Mouse (Mus musculus): Measurements from ENCODE around the gene Sipa1l3. TPM values are rescaled to one million over a fixed set of nuclear protein-coding genes. Genes with fewer than 3 reads are reported as not detected.

The Sipa1l3 gene
- polyA plus RNA-seq, 1 experiment from 2014 or later: 21.5 TPM

DNA sequence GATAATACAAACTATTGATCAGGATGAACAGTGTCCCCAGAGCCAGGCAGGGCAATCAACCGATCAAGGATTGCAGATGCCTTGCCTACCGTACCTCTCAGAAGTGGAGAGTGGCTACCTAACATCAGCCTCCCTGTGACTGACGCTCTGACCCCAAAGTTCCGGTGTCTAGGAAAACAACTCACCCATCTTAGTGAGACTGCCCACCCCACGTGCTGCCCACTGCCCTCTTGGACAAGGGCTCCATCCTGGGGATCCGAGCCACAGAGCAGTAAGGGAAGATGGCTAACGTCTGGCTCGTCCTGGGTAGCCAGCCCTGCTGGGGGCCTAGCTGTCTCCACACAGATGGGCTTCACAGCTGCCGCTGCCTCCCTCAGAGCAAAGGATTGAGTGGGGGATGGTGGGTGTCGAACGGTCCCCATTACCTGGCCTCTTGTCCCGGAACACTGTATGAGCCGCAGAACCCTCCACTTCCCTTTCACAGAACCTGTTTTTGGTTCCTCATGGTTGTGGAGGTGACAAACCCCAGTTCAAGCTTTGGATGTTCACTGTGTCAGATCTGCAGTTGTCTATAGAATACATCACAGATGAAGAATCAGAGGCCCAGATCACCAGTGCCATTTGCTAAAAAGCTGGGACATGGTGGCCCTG, 224.2 kb downstream of the Sipa1l3 start:
- no peak for ATAC-seq (ENCODE audit: insufficient number of reproducible peaks, insufficient read depth, low FRiP score, low TSS enrichment, low read depth)
- H3K4me3 ChIP-seq: no peak overlapping the region
- peaks cover 43% of the 10 kb centered on the region for H3K4me1 ChIP-seq
- no peak overlapping the region for H3K4me2 ChIP-seq
- no peaks in the 10 kb centered on the region for H3K9me3 ChIP-seq
- no peaks in the 10 kb centered on the region for H3K36me3 ChIP-seq
- H3K9ac ChIP-seq: no peak overlapping the region
- H3K27ac ChIP-seq: no peak overlapping the region
- H3K27me3 ChIP-seq: no peaks in the 10 kb centered on the region
- WGBS: 68% methylated on average over 13 of the region's 13 CpGs

DNA sequence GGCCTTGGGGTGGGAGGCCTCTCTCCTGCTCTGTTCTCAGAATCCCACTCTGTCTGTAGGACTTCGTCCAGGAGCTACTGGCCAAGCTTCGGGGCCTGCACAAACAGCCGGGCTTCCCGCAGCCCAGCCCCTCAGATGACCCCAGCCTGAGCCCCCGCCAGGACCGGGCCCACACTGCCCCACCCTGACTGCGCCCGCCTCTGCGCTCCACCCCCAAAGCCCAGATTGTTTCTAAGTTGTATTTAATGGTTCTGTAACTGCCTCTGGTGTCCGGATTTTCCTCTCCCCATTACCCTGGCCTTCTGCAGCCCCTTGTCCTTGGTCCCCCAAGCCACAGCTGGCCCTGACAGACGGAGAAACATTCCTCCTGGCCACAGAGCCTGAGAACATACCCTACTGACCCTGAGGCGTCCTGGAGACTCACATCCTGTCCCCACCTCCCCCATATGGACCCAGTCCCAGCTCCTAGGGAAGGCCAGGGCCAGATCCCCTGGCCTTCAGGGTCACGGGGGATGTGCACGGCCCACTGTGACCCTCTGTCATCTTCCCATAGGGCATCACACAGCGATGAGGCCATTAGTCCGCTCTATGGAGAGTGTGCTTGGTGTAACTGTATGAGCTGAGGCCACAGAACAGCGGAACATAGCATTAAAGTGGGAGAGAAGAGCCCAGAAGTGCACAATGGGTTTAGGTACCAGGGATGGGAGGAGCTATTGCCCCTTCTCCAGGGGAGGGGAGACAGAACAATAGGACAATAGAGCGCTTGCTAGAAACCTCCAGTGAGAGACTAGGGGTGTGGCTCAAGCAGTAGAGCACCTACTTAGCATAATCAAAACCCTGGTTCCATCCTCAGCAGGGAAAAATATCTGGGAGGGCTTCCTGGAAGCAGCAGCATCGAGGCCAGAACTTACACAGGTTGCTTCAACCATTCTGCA, 225.0 kb downstream of the Sipa1l3 start:
- 37% methylated on average over 19 of the region's 19 CpGs for WGBS
- H3K9ac ChIP-seq: 0 out of 2 replicates have a peak overlapping the region, but pooled peaks have one; percentile 12
- ATAC-seq (ENCODE audit: insufficient number of reproducible peaks, insufficient read depth, low FRiP score, low TSS enrichment, low read depth): no peak

DNA sequence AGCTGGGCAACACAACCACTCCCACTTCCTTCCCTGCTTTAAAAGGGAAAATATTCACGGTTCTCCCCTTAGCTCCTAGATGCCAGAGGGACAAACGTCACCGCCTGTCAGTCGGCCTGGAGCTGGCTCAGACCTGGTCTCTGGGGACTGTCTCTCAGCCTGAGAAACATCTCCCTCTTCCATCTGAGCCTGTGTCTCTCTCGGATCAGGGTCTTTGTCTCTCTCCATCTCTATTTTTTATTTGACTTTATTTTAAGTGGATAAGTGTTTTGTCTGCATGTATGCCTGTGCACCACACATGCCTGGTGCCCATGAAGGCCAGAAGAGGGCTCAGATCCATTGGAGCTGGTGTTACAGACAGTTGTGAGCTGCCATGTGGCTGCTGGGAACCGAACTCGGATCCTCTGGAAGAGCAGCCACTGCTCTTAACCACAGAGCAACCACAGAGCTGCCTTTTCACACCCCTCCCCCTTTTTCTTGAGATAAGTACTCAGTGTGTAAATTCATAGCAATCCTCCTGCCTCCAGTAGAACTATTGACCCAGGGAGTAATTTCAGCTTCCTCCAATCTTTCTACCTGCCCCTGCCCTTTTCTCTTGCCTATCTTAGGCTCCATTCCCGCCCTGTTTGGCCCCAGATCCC, 225.9 kb downstream of the Sipa1l3 start:
- H3K4me3 ChIP-seq: no peak overlapping the region

More for the DNA sequence above, 225.0 kb downstream of the Sipa1l3 start:
- no peaks in the 10 kb centered on the region for H3K9me3 ChIP-seq
- H3K4me3 ChIP-seq: no peak overlapping the region
- no peak overlapping the region; the same call in 1 of the 2 replicates for H3K4me2 ChIP-seq
- H3K36me3 ChIP-seq: no peaks in the 10 kb centered on the region
- H3K4me1 ChIP-seq: peaks cover 50% of the 10 kb centered on the region
- H3K27me3 ChIP-seq: no peaks in the 10 kb centered on the region
- peak overlapping the region; percentile 22; the same call in 1 of the 2 replicates for H3K27ac ChIP-seq

DNA sequence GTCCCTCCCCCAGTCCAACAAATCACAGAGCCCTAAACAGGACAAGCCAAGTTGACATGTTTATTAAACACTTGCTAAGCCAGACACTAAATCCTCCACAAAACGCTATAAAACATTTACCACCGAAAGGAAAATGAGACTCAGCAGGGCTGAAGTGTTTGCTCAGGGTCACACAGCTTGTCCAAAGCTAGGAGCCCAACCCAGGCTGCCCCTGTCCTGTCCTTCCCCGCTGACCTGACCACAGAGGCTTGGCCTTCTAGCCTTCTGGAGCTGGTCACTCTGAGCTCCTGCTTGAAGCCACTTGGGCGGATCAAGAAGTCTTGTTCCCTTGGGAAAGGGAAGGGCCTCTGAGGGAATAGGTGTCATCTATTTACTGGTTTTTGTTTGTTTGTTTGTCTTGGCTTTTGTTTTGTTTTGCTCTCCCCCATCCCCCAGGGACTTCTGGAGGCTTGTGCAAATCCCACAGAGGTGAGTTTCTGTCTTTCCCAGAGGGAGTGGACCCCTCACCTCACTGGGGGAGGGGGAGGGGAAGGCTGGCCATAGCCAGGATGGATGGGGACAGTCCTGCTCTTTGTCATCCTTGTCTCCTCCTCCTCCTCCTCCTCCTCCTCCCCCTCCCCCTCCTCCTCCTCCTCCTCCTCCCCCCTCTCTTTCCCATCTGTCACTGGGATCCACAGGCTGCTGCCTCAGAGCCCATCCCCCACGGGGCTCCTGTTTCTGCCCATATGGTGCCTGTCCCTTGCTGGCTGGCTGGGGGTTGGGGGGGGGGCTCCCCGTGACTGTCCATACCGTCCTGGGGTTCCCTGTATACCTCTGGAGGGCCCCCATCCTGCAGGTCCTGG, 226.6 kb downstream of the Sipa1l3 start:
- no peaks in the 10 kb centered on the region for H3K9me3 ChIP-seq
- no peak overlapping the region for H3K9ac ChIP-seq
- no peak overlapping the region for H3K4me2 ChIP-seq
- H3K27ac ChIP-seq: peak overlapping the region; percentile 44
- ATAC-seq (ENCODE audit: insufficient number of reproducible peaks, insufficient read depth, low FRiP score, low TSS enrichment, low read depth): no peak
- no peak overlapping the region for H3K4me3 ChIP-seq
- 33% methylated on average over 6 of the region's 7 CpGs for WGBS
- H3K27me3 ChIP-seq: no peaks in the 10 kb centered on the region; the same call in 1 of the 2 replicates
- H3K36me3 ChIP-seq: no peaks in the 10 kb centered on the region
- peaks cover 50% of the 10 kb centered on the region for H3K4me1 ChIP-seq

More for the DNA sequence above, 225.9 kb downstream of the Sipa1l3 start:
- Histone ChIP-seq H3K27me3 (no peaks in the 10 kb centered on the region), H3K9me3 (no peaks in the 10 kb centered on the region), H3K4me2 (no peak overlapping the region), H3K36me3 (no peaks in the 10 kb centered on the region), H3K9ac (0 out of 2 replicates have a peak overlapping the region, but pooled peaks have one; percentile 12), H3K27ac (peak overlapping the region; percentile 44), H3K4me1 (peaks cover 50% of the 10 kb centered on the region)
- no peak for ATAC-seq (ENCODE audit: insufficient number of reproducible peaks, insufficient read depth, low FRiP score, low TSS enrichment, low read depth)
- WGBS: 28% methylated on average over 8 of the region's 8 CpGs

DNA sequence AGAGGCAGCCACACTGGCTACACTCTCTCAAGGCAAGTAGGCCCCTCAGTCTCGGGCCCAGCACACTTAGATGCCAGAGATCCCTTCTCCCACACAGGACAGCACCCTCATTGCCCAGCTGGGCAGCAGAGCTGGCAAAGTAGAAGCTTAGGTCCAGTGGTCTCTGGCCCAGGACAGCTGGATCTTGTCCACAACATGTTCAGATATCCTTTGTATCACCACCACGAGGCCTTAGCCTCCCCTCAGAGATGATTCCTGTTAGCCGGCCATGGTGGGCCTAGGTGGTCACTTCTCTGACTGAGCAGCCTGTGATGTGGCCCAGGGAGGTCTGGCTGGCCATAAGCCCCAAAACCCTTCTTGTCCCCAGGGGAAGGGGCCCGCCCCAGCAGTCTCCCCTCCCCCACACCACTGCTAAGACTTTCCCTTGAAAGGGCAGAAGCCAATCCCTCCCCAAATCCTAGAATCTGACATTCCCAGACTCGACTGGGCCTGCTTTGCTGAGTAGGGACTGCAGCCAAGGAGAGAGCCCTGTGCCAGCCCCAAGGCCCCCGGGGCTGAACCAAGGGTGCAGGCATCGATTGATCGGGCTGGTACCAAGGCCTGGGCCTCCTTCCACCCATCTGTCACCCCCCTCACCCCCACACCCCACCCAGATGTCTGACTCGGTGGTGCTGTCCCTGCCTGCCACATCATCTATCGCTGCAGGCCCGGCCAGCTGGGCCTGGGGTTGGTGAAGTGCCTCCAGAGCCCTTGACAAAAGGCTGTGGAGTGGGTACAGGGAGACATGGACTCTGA, 227.6 kb downstream of the Sipa1l3 start:
- Histone ChIP-seq H3K9ac (peak overlapping the region; percentile 54), H3K4me1 (peaks cover 50% of the 10 kb centered on the region), H3K36me3 (no peaks in the 10 kb centered on the region), H3K4me3 (no peak overlapping the region), H3K9me3 (no peaks in the 10 kb centered on the region), H3K4me2 (no peak overlapping the region), H3K27ac (peak overlapping the region; percentile 44), H3K27me3 (no peaks in the 10 kb centered on the region; the same call in 1 of the 2 replicates)
- 48% methylated on average over 11 of the region's 11 CpGs for WGBS
- ATAC-seq (ENCODE audit: insufficient number of reproducible peaks, insufficient read depth, low FRiP score, low TSS enrichment, low read depth): no peak

DNA sequence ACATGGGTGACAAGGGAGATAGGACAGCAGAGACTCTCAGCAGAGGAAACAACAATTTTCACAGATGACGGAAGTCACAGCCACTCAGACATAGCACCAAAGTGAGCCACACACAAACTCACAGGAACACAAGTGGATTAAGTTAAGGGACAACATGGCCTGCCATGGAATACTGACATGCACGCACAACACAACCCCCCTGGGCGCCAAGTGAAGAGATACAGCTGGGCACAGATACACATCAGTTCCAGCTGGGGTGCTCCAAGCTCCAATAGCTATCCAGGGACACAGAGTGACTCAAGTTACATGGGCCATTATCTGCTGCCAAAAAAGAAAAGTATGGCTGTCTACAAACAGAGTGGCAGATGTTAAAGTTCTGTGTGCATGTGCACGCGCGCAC, 228.6 kb downstream of the Sipa1l3 start:
- no peak for ATAC-seq (ENCODE audit: insufficient number of reproducible peaks, insufficient read depth, low FRiP score, low TSS enrichment, low read depth)
- WGBS: 52% methylated on average over 6 of the region's 6 CpGs
- H3K27ac ChIP-seq: no peak overlapping the region

GRCm38 (mm10) chr7:29288942-29289638, 229.4 kb downstream of the Sipa1l3 start, which contains the start of gene Ppp1r14a:
Ppp1r14a (plus strand) TSS chr7:29289308.
- H3K9ac ChIP-seq: peak within 1 kb of the TSS; percentile 71
- H3K36me3 ChIP-seq: no peaks in the 10 kb centered on the region
- H3K27ac ChIP-seq: no peak within 1 kb of the TSS
- peak within 1 kb of the TSS; percentile 85 for H3K4me2 ChIP-seq
- ATAC-seq (ENCODE audit: insufficient number of reproducible peaks, insufficient read depth, low FRiP score, low TSS enrichment, low read depth): peak; percentile 10; the same call in 1 of the 2 replicates
- H3K4me3 ChIP-seq: peak within 1 kb of the TSS; percentile 58
- WGBS: under 1% methylated on average over 59 of the region's 59 CpGs
- peaks cover 7% of the 10 kb centered on the region for H3K27me3 ChIP-seq
- H3K4me1 ChIP-seq: peaks cover 50% of the 10 kb centered on the region
- no peaks in the 10 kb centered on the region for H3K9me3 ChIP-seq

More for the DNA sequence above, 228.6 kb downstream of the Sipa1l3 start:
- peak overlapping the region; percentile 58 for H3K4me3 ChIP-seq
- H3K36me3 ChIP-seq: no peaks in the 10 kb centered on the region
- H3K27me3 ChIP-seq: peaks cover 4% of the 10 kb centered on the region; the same call in 1 of the 2 replicates
- H3K9ac ChIP-seq: peak overlapping the region; percentile 71
- H3K4me2 ChIP-seq: peak overlapping the region; percentile 85
- H3K4me1 ChIP-seq: peaks cover 50% of the 10 kb centered on the region
- no peaks in the 10 kb centered on the region for H3K9me3 ChIP-seq

DNA sequence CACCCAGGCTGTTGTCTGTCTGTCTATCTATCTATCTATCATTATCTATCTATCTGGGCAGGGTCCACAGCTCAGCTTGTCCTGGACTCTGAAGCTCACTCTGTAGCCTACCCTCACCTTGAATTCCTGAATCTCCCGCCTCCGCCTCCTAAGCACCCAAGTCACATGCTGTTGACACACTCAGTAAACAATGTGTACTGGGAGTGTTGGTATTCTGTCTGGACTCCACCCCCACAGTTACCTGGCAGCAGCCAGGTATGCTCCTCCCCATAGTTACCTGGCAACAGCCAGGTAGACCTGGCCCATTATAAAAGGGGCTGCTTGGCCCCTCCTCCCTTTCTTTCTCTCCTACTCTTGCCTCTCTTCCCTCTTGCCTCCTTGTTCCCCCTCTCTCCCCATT, 230.4 kb downstream of the Sipa1l3 start:
- Histone ChIP-seq H3K4me3 (no peak overlapping the region), H3K4me1 (peaks cover 41% of the 10 kb centered on the region), H3K4me2 (no peak overlapping the region), H3K9me3 (no peaks in the 10 kb centered on the region), H3K27me3 (peaks cover 13% of the 10 kb centered on the region), H3K27ac (no peak overlapping the region), H3K9ac (no peak overlapping the region), H3K36me3 (no peaks in the 10 kb centered on the region)
- ATAC-seq (ENCODE audit: insufficient number of reproducible peaks, insufficient read depth, low FRiP score, low TSS enrichment, low read depth): no peak
- WGBS: 79% methylated on average over 2 of the region's 2 CpGs

DNA sequence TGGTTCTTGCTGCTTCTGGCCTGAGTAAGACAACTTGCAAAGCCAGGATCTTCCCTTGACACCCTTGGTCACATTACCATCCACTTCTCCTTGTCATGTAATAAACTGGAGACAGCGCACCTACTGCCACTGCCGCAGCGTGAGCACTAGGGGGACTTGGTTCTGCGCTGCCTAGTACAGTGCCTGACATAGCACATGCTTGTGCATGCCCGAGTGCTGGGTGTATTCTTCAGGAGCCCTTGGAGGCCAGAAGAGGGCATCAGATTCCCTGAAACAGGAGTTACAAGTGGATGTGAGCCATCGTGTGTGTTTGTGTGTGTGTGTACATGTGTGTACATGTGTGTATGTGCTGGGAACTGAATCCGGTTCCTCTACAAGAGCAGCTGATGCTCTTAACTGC, 231.0 kb downstream of the Sipa1l3 start:
- Histone ChIP-seq H3K4me3 (no peak overlapping the region), H3K27ac (no peak overlapping the region), H3K9me3 (no peaks in the 10 kb centered on the region), H3K36me3 (no peaks in the 10 kb centered on the region), H3K4me1 (peaks cover 37% of the 10 kb centered on the region), H3K4me2 (no peak overlapping the region), H3K27me3 (peaks cover 17% of the 10 kb centered on the region), H3K9ac (no peak overlapping the region)
- 86% methylated on average over 7 of the region's 7 CpGs for WGBS
- ATAC-seq (ENCODE audit: insufficient number of reproducible peaks, insufficient read depth, low FRiP score, low TSS enrichment, low read depth): no peak

GRCm38 (mm10) chr7:29284523-29284922, 233.9 kb downstream of the Sipa1l3 start:
- 85% methylated on average over 6 of the region's 6 CpGs for WGBS
- no peak for ATAC-seq (ENCODE audit: insufficient number of reproducible peaks, insufficient read depth, low FRiP score, low TSS enrichment, low read depth)
- no peaks in the 10 kb centered on the region for H3K36me3 ChIP-seq
- H3K27ac ChIP-seq: no peak overlapping the region
- H3K4me1 ChIP-seq: peaks cover 23% of the 10 kb centered on the region
- H3K9ac ChIP-seq: no peak overlapping the region
- no peaks in the 10 kb centered on the region for H3K9me3 ChIP-seq
- no peak overlapping the region for H3K4me3 ChIP-seq
- no peak overlapping the region for H3K4me2 ChIP-seq
- H3K27me3 ChIP-seq: peaks cover 47% of the 10 kb centered on the region
